Mouse (Mus musculus) hindbrain, embryonic 16.5 days (tissue): ENCODE data around the gene Patj. TPM values are rescaled to one million over a fixed set of nuclear protein-coding genes. Genes with fewer than 3 reads are reported as not detected.

Source experiments
- ATAC-seq: fragments of 200-750 bp; cut with Nextera tagmentation; 2 replicates; pipeline ENCODE4 v1.8.0; 2017; ENCODE audit warnings: moderate TSS enrichment, moderate library complexity
- H3K27ac ChIP-seq: fragments of 300-500 bp; sonication (generic); 2 replicates; pipeline ENCODE4 v1.5.1; 2014; ENCODE audit warnings: low read depth, mild to moderate bottlenecking, control low read depth, low read length, moderate library complexity
- H3K27me3 ChIP-seq: fragments of 300-500 bp; sonication (generic); replicated peaks from 2 replicates; pipeline ENCODE4 v1.6.1; 2014; ENCODE audit warnings: low read length; ENCODE audit not compliant: control insufficient read depth, insufficient read depth
- H3K36me3 ChIP-seq: fragments of 300-500 bp; sonication (generic); 2 replicates; pipeline ENCODE4 v1.6.1; 2014; ENCODE audit warnings: mild to moderate bottlenecking, low read length, moderate library complexity, mixed read lengths; ENCODE audit not compliant: control insufficient read depth, insufficient read depth
- H3K4me1 ChIP-seq: fragments of 300-500 bp; sonication (generic); 2 replicates; pipeline ENCODE4 v1.6.1; 2014; ENCODE audit warnings: low read depth, low read length; ENCODE audit not compliant: control insufficient read depth, insufficient read depth
- H3K4me2 ChIP-seq: fragments of 300-500 bp; sonication (generic); 2 replicates; pipeline ENCODE4 v1.6.1; 2014; ENCODE audit warnings: mild to moderate bottlenecking, low read length, control low read depth, moderate library complexity
- H3K4me3 ChIP-seq: fragments of 300-500 bp; sonication (generic); 2 replicates; pipeline ENCODE4 v1.5.1; 2014; ENCODE audit warnings: mild to moderate bottlenecking, low read length, control low read depth, moderate library complexity
- H3K9ac ChIP-seq: fragments of 300-500 bp; sonication (generic); 2 replicates; pipeline ENCODE4 v1.6.1; 2014; ENCODE audit warnings: low read depth, mild to moderate bottlenecking, control low read depth, low read length, moderate library complexity
- H3K9me3 ChIP-seq: fragments of 300-500 bp; sonication (generic); 2 replicates; pipeline ENCODE4 v1.6.1; 2014; ENCODE audit warnings: mild to moderate bottlenecking, low read length, moderate library complexity; ENCODE audit not compliant: control insufficient read depth
- WGBS: fragments of 180-500 bp; shearing (Covaris S2); extraction: QIAGEN DNeasy Blood & Tissue Kit; methylation state at CpG from one replicate; pipeline ENCODE4 v1.1.7; 2014; 5-methylcytosine and 5-hydroxymethylcytosine counted together
- polyA plus RNA-seq: library from polyadenylated mRNA; unstranded; fragments of >200 nt; fragmentation: Nextera tagmentation; extraction: Ambion mirVana; gene quantifications from 2 replicates; pipeline ENCODE4 v1.2.1, GENCODE M21; 2015

Patj gene
- polyA plus RNA-seq, 1 experiment from 2014 or later: 8.7 TPM

- WGBS: 28% methylated on average over 1 of the region's 1 CpGs
- no peak for ATAC-seq
Measured at GRCm38 (mm10) chr4:98489386-98489785, 93.8 kb downstream of the Patj start.

DNA sequence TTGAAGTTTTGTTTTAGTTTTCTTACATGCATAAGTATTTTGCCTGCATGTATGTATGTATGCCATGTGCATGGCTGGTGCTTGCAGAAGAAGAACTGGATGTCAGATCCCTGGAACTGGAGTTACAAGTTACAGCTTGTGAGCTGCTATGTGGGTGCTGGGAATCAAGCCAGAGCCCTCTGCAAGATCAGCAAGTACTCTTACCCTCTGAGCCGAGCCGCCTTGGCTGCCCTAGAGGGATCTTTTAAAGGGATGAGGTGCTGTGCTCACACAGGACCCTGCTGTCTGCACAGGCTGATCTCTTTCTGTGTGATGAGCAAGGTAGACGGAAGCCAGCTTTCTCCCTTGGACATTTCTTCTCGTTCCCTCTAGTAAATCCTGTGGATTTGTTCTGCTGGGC is 102.8 kb downstream of the Patj start:
- Histone ChIP-seq H3K4me2 (no peak overlapping the region), H3K36me3 (0 out of 2 replicates have a peak, but pooled peaks cover 3% of the 10 kb centered on the region), H3K9ac (no peak overlapping the region), H3K4me3 (no peak overlapping the region), H3K9me3 (no peaks in the 10 kb centered on the region), H3K27me3 (no peaks in the 10 kb centered on the region), H3K27ac (no peak overlapping the region), H3K4me1 (no peaks in the 10 kb centered on the region)
- 88% methylated on average over 4 of the region's 4 CpGs for WGBS
- no peak for ATAC-seq

More at GRCm38 (mm10) chr4:98489386-98489785, 93.8 kb downstream of the Patj start:
- Histone ChIP-seq H3K4me1 (no peaks in the 10 kb centered on the region), H3K36me3 (0 out of 2 replicates have a peak, but pooled peaks cover 2% of the 10 kb centered on the region), H3K4me2 (no peak overlapping the region), H3K4me3 (no peak overlapping the region), H3K9ac (no peak overlapping the region), H3K27me3 (no peaks in the 10 kb centered on the region), H3K27ac (no peak overlapping the region), H3K9me3 (no peaks in the 10 kb centered on the region)

DNA sequence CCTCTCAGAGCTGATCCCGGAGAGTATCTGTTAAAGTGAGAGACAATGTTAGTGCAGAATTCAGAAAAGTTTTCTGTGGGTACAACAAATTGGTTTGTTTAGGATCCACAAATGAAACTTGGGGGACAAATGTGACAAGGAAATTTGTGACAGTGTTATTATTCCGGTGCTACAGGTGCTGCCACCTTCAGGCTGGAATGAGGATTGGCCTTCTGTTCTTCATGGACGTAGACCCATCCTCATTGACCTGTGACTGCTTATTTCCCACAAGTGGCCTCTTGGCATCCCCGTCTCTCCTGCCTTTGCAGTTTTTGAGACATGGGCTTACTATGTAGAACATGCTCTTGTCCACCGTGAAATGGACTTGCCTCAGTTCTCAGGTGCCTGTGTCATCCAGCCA is 104.6 kb downstream of the Patj start:
- H3K27me3 ChIP-seq: no peaks in the 10 kb centered on the region
- H3K4me2 ChIP-seq: no peak overlapping the region
- no peaks in the 10 kb centered on the region for H3K9me3 ChIP-seq
- 76% methylated on average over 5 of the region's 5 CpGs for WGBS
- H3K9ac ChIP-seq: no peak overlapping the region
- H3K27ac ChIP-seq: no peak overlapping the region
- H3K4me1 ChIP-seq: no peaks in the 10 kb centered on the region
- ATAC-seq: no peak
- no peak overlapping the region for H3K4me3 ChIP-seq
- H3K36me3 ChIP-seq: 0 out of 2 replicates have a peak, but pooled peaks cover 3% of the 10 kb centered on the region

GRCm38 (mm10) chr4:98500875-98501274 is 105.3 kb downstream of the Patj start:
- Histone ChIP-seq H3K27me3 (no peaks in the 10 kb centered on the region), H3K9me3 (no peaks in the 10 kb centered on the region), H3K4me1 (no peaks in the 10 kb centered on the region), H3K4me2 (no peak overlapping the region), H3K36me3 (0 out of 2 replicates have a peak, but pooled peaks cover 3% of the 10 kb centered on the region), H3K4me3 (no peak overlapping the region), H3K9ac (no peak overlapping the region), H3K27ac (no peak overlapping the region)
- no peak for ATAC-seq
- 84% methylated on average over 2 of the region's 2 CpGs for WGBS

DNA sequence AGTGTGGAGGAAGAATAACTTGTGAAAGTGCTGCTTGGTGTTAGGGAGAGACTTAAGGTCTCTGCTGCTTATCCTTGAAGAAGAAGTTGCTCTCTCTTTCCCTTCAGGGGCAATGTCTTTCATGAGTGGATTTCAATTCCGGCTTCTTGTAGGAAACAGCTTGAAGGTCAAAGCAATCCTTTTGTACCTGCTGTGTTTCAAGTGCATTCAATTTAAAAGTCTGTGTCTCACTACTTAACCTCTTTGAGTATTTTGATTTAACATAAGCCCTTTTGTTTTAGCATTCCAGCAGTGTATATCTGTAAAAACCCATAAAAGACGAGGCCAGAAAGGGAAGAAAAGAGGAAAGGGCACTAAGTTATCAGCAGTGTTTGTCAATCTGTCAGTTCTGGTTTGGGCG is 109.2 kb downstream of the Patj start:
- Histone ChIP-seq H3K4me1 (no peaks in the 10 kb centered on the region; the same call in 1 of the 2 replicates), H3K4me3 (no peak overlapping the region), H3K27me3 (no peaks in the 10 kb centered on the region), H3K36me3 (no peaks in the 10 kb centered on the region), H3K27ac (no peak overlapping the region), H3K9ac (no peak overlapping the region), H3K9me3 (no peaks in the 10 kb centered on the region), H3K4me2 (no peak overlapping the region)
- ATAC-seq: no peak
- 72% methylated on average over 3 of the region's 3 CpGs for WGBS

DNA sequence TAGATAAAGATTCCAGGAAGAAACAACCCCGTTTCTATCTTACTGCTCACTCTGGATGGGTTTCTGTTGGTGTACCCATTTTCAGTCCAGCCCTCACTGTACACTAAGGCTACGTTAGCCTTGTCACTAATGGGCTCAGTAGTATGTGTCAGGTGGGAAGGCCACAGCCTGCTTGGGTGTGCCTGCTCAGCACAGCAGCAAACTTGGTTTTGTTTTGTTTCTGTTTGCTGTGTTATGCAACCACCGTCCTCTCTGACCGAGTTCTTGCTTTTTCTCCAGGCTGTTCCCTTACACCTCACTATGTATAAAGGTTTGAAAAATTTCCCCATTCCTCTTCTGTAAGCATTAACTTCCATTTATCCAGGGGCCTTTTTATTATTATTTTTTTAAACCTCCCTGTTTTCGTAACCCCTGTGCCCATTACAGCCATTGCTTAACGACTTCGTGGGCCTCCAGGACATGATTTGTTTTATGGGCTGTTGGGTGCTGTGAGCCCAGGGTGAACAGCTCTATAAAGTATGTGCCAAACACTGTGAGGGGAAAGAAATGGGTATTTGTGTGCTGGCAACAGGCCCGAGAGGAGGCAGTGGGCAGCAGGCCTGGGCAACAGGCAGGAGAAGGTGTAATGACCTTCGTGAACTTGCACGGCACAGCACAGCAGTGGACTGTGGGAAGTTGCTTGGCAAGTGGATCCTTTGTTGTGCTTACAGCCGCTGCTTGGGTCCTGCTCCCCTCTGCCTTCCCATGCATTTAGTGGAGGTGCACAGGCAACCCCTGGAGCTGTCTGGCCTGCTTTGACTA is 113.1 kb downstream of the Patj start:
- no peak overlapping the region for H3K4me3 ChIP-seq
- WGBS: 68% methylated on average over 11 of the region's 11 CpGs
- H3K9ac ChIP-seq: no peak overlapping the region
- no peak overlapping the region for H3K4me2 ChIP-seq
- H3K27me3 ChIP-seq: no peaks in the 10 kb centered on the region
- peak overlapping the region; percentile 51; the same call in 1 of the 2 replicates for H3K27ac ChIP-seq
- H3K9me3 ChIP-seq: no peaks in the 10 kb centered on the region
- ATAC-seq: peak; percentile 28; the same call in 1 of the 2 replicates
- no peaks in the 10 kb centered on the region; the same call in 1 of the 2 replicates for H3K4me1 ChIP-seq
- H3K36me3 ChIP-seq: no peaks in the 10 kb centered on the region

DNA sequence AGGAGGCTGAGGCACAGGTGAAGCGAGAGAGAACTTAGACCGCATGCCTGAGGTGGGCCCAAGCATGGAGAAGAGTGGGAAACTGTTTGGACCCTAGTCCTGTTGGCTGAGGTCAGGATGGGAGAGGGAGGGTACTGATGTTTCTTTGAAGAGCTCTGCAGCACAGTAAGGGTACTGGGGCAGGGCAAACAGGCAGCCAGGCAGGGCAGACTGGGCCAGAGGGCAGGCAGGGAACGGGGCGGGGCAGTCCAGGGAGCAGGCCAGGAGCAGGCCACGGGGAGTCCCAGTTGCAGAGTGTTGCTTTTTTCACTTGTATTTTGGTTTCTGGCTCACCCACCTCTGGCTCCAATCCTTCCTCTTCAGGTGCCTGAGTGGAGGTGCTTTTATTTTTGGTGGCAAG is 114.4 kb downstream of the Patj start:
- no peaks in the 10 kb centered on the region for H3K9me3 ChIP-seq
- H3K27me3 ChIP-seq: no peaks in the 10 kb centered on the region
- no peak overlapping the region for H3K27ac ChIP-seq
- no peaks in the 10 kb centered on the region for H3K36me3 ChIP-seq
- ATAC-seq: no peak
- 78% methylated on average over 5 of the region's 5 CpGs for WGBS
- H3K4me3 ChIP-seq: no peak overlapping the region
- H3K4me1 ChIP-seq: no peaks in the 10 kb centered on the region; the same call in 1 of the 2 replicates
- H3K4me2 ChIP-seq: no peak overlapping the region
- H3K9ac ChIP-seq: no peak overlapping the region

DNA sequence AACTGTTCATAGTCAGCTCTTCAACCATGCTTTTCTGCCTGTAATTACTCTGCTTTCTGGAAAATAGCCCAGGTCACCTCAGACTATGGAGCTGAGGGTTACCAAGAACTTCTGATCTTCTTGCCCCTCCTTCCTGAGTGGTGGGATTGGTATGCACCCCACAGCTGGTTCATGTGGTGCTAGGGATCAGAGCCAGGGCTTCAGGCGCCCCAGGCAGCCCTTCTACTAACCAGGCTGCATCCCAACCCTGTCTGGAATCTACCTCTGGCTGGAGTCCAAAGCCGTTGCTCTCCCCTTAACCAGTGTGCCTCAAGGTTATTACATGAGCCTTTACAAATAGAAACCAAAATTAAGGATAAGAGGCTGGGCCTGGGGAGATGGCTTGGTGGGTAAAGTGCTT is 115.7 kb downstream of the Patj start:
- Histone ChIP-seq H3K4me3 (no peak overlapping the region), H3K9me3 (no peaks in the 10 kb centered on the region), H3K9ac (no peak overlapping the region), H3K4me1 (no peaks in the 10 kb centered on the region; the same call in 1 of the 2 replicates), H3K36me3 (no peaks in the 10 kb centered on the region), H3K27me3 (no peaks in the 10 kb centered on the region), H3K4me2 (no peak overlapping the region), H3K27ac (no peak overlapping the region)
- ATAC-seq: peak; percentile 60
- WGBS: 45% methylated on average over 2 of the region's 2 CpGs

DNA sequence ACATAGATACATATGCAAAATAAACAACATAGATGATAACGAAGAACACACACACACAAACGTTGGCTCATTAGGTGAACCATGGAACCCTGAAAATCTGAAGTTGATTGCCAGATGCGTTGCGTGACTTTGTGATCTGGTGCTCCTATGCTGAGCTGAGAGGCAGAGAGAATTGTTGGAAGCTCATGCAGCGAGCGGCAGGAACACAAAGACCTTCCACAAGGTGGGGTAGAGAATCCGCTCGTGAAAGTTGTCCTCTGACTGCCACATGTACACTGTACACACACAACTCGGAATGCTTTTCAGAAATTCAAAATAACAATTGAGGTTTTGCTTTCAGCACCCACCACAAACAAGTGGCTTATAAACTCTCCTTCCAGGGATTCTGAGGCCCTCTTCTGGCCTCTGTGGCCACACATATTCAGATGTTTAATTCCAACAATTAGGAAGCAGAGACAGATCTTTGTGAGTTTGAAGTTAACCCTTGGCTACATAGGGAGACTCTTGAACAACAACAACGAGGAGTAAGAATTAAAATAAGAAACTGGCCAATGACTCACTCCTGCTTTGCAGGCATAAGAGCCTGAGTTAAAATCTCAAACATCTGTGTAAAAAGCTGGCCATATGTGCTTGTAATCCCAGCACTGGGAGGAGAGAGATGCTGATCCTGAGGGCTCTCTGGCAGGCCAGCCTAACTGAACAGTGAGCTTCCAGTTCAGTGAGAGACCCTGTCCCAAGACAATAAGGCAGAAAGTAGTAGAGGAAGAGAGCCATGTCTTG is 116.6 kb downstream of the Patj start:
- Histone ChIP-seq H3K27me3 (no peaks in the 10 kb centered on the region), H3K4me1 (no peaks in the 10 kb centered on the region; the same call in 1 of the 2 replicates), H3K4me2 (no peak overlapping the region), H3K9ac (no peak overlapping the region), H3K36me3 (no peaks in the 10 kb centered on the region), H3K4me3 (no peak overlapping the region), H3K9me3 (no peaks in the 10 kb centered on the region), H3K27ac (no peak overlapping the region)
- ATAC-seq: no peak; the same call in 1 of the 2 replicates
- WGBS: 73% methylated on average over 10 of the region's 10 CpGs
